Mouse (Mus musculus): ENCODE measurements around the gene Fam90a1b.
"Not testable (repeated sequence)": the region's sequence is repeated elsewhere in the genome, so short reads cannot be mapped to it uniquely, and the experiment has no call there.

Gene Fam90a1b

GRCm38 (mm10) chrX:94366670-94367241, at the start of gene Fam90a1b, which contains the start of gene Apoo:
TSS of gene Fam90a1b (minus strand) at chrX:94366777.
TSS of gene Apoo (plus strand) at chrX:94367117.
- DNase-seq (ENCODE audit: low read depth, low spot score), result peak; percentile 91

GRCm38 (mm10) chrX:94408975-94409374, 42.4 kb upstream of the Fam90a1b start:
- DNase-seq (ENCODE audit: low read depth, low spot score), result no peak

- no peak for DNase-seq (ENCODE audit: low read depth, low spot score)
These were observed 12.2 kb upstream of the Fam90a1b start for GRCm38 (mm10) chrX:94378734-94379133.

- no peak for DNase-seq (ENCODE audit: low read depth, low spot score)
These were observed 671 bp upstream of the Fam90a1b start for GRCm38 (mm10) chrX:94367248-94367647.

GRCm38 (mm10) chrX:94366029-94366428, 548 bp downstream of the Fam90a1b start:
- no peak for DNase-seq (ENCODE audit: low read depth, low spot score)

GRCm38 (mm10) chrX:94365381-94365925, 1.1 kb downstream of the Fam90a1b start:
- DNase-seq (ENCODE audit: low read depth, low spot score), result no peak

- DNase-seq (ENCODE audit: low read depth, low spot score), result not testable (repeated sequence)
These were observed 22.9 kb downstream of the Fam90a1b start for GRCm38 (mm10) chrX:94343638-94344037.

GRCm38 (mm10) chrX:94321036-94321902, 45.3 kb downstream of the Fam90a1b start:
- DNase-seq (ENCODE audit: low read depth, low spot score), result no peak

Measured in c-Kit-negative CD71-positive TER-119-positive erythroid progenitor cells, embryonic 14.5 days (primary cell).